Mouse (Mus musculus): Measurements from ENCODE around the gene Stoml2. TPM values are rescaled to one million over a fixed set of nuclear protein-coding genes. Genes with fewer than 3 reads are reported as not detected.
"Not testable (repeated sequence)": the region's sequence is repeated elsewhere in the genome, so short reads cannot be mapped to it uniquely, and the experiment has no call there.

The Stoml2 gene
- polyA plus RNA-seq, 1 experiment = 107 TPM

GRCm38 (mm10) chr4:42998022-42998421 is 33.5 kb downstream of the Stoml2 start:
- TF ChIP-seq CTCF (IDR thresholded peaks at IDR 0.05; ENCODE audit: borderline replicate concordance, insufficient read depth, low read length) = no peak
- no peak for TF ChIP-seq POLR2A (IDR thresholded peaks at IDR 0.05; ENCODE audit: low read depth, low read length)
- H3K4me1 ChIP-seq (ENCODE audit: control insufficient read depth, insufficient read depth, low read length) = no peaks in the 10 kb centered on the region; the same call in 1 of the 2 replicates
- H3K4me3 ChIP-seq (ENCODE audit: insufficient read depth, low read length) = peak overlapping the region; percentile 95
- H3K27ac ChIP-seq (ENCODE audit: insufficient read depth, low read length) = peak overlapping the region; percentile 32; the same call in 1 of the 2 replicates

- Histone ChIP-seq H3K4me1 (ENCODE audit: control insufficient read depth, insufficient read depth, low read length) (no peaks in the 10 kb centered on the region), H3K4me3 (ENCODE audit: insufficient read depth, low read length) (no peak overlapping the region), H3K27ac (ENCODE audit: insufficient read depth, low read length) (no peak overlapping the region)
- TF ChIP-seq CTCF (IDR thresholded peaks at IDR 0.05; ENCODE audit: borderline replicate concordance, insufficient read depth, low read length) = no peak
- no peak for TF ChIP-seq POLR2A (IDR thresholded peaks at IDR 0.05; ENCODE audit: low read depth, low read length)
Observed at GRCm38 (mm10) chr4:42988296-42988695, 43.2 kb downstream of the Stoml2 start.

GRCm38 (mm10) chr4:42980467-42980866 is 51.0 kb downstream of the Stoml2 start:
- H3K4me1 ChIP-seq (ENCODE audit: control insufficient read depth, insufficient read depth, low read length); H3K4me3 ChIP-seq (ENCODE audit: insufficient read depth, low read length); H3K27ac ChIP-seq (ENCODE audit: insufficient read depth, low read length): not testable (repeated sequence)

- Histone ChIP-seq H3K27ac (ENCODE audit: insufficient read depth, low read length) (no peak overlapping the region), H3K4me3 (ENCODE audit: insufficient read depth, low read length) (no peak overlapping the region), H3K4me1 (ENCODE audit: control insufficient read depth, insufficient read depth, low read length) (no peaks in the 10 kb centered on the region)
- no peak for TF ChIP-seq POLR2A (IDR thresholded peaks at IDR 0.05; ENCODE audit: low read depth, low read length)
Observed at GRCm38 (mm10) chr4:42978062-42978461, 53.4 kb downstream of the Stoml2 start.

Other genes with a start within 250 kb of the Stoml2 start
- gene Fam205a1, start 177.8 kb downstream of the Stoml2 start, polyA plus RNA-seq (2011; ENCODE audit: insufficient read length, low read depth, missing spikeins) = not detected in 2 replicates
- gene Gm12394, start 174.9 kb downstream of the Stoml2 start, polyA plus RNA-seq (2011; ENCODE audit: insufficient read length, low read depth, missing spikeins) = 0.18 TPM in 1 of 2 replicates, not detected in the other
- not detected in 2 replicates for gene Fam205c, start 157.5 kb downstream of the Stoml2 start, polyA plus RNA-seq (2011; ENCODE audit: insufficient read length, low read depth, missing spikeins)
- not detected in 2 replicates for gene Phf24, start 115.0 kb downstream of the Stoml2 start, polyA plus RNA-seq (2011; ENCODE audit: insufficient read length, low read depth, missing spikeins)
- gene Dnajb5, start 81.9 kb downstream of the Stoml2 start, polyA plus RNA-seq (2011; ENCODE audit: insufficient read length, low read depth, missing spikeins) = 31.3 and 38.5 TPM in 2 replicates
- not detected in 2 replicates for gene 1700022I11Rik, start 62.1 kb downstream of the Stoml2 start, polyA plus RNA-seq (2011; ENCODE audit: insufficient read length, low read depth, missing spikeins)
- gene Vcp, start 31.2 kb downstream of the Stoml2 start, polyA plus RNA-seq (2011; ENCODE audit: insufficient read length, low read depth, missing spikeins) = 310 and 337 TPM in 2 replicates
- 7.7 and 9.4 TPM in 2 replicates for gene Fancg, start 21.2 kb downstream of the Stoml2 start, polyA plus RNA-seq (2011; ENCODE audit: insufficient read length, low read depth, missing spikeins)
- gene Pigo, start 5.9 kb downstream of the Stoml2 start, polyA plus RNA-seq (2011; ENCODE audit: insufficient read length, low read depth, missing spikeins) = 8.6 and 15.0 TPM in 2 replicates
- 26.7 and 50.0 TPM in 2 replicates for gene Fam214b, start 14.5 kb upstream of the Stoml2 start, polyA plus RNA-seq (2011; ENCODE audit: insufficient read length, low read depth, missing spikeins)
- gene Unc13b, start 27.2 kb upstream of the Stoml2 start, polyA plus RNA-seq (2011; ENCODE audit: insufficient read length, low read depth, missing spikeins) = 2.9 and 4.5 TPM in 2 replicates
- gene Atp8b5, start 235.4 kb upstream of the Stoml2 start, polyA plus RNA-seq (2011; ENCODE audit: insufficient read length, low read depth, missing spikeins) = 0.32 TPM in 1 of 2 replicates, not detected in the other